Mouse (Mus musculus) neural tube, embryonic 15.5 days (tissue): ENCODE measurements at regions not wholly inside any gene's neighbourhood (a gene's known extent, or its start where the extent isn't known, plus 50 kb on each side); places are given as distances from the start of the nearest gene placed in this dataset.

Experiments used
- ATAC-seq: fragments of 200-750 bp; cut with Nextera tagmentation; 2 replicates; pipeline ENCODE4 v1.8.0; 2017; ENCODE audit warnings: mild to moderate bottlenecking, moderate TSS enrichment, moderate library complexity; ENCODE audit not compliant: low FRiP score
- H3K27ac ChIP-seq: fragments of 300-500 bp; sonication (generic); replicated peaks from 2 replicates; pipeline ENCODE4 v1.5.1; 2015; ENCODE audit warnings: mild to moderate bottlenecking, inconsistent platforms
- H3K27me3 ChIP-seq: fragments of 300-500 bp; sonication (generic); replicated peaks from 2 replicates; pipeline ENCODE4 v1.6.1; 2015; ENCODE audit warnings: inconsistent platforms
- H3K36me3 ChIP-seq: fragments of 300-500 bp; sonication (generic); 2 replicates; pipeline ENCODE4 v1.6.1; 2015; ENCODE audit warnings: inconsistent platforms
- H3K4me1 ChIP-seq: fragments of 300-500 bp; sonication (generic); 2 replicates; pipeline ENCODE4 v1.6.1; 2015; ENCODE audit warnings: inconsistent platforms
- H3K4me2 ChIP-seq: fragments of 300-500 bp; sonication (generic); 2 replicates; pipeline ENCODE4 v1.6.1; 2015; ENCODE audit warnings: inconsistent platforms, mild to moderate bottlenecking, moderate library complexity
- H3K4me3 ChIP-seq: fragments of 300-500 bp; sonication (generic); replicated peaks from 2 replicates; pipeline ENCODE4 v1.5.1; 2015; ENCODE audit warnings: mild to moderate bottlenecking, inconsistent platforms
- H3K9ac ChIP-seq: fragments of 300-500 bp; sonication (generic); replicated peaks from 2 replicates; pipeline ENCODE4 v1.6.1; 2015; ENCODE audit warnings: mild to moderate bottlenecking, inconsistent platforms
- H3K9me3 ChIP-seq: fragments of 300-500 bp; sonication (generic); replicated peaks from 2 replicates; pipeline ENCODE4 v1.6.1; 2016; ENCODE audit warnings: inconsistent platforms
- WGBS: fragments of 180-500 bp; shearing (Covaris S2); methylation state at CpG from one replicate; pipeline ENCODE4 v1.1.7; 2015; ENCODE audit warnings: mixed read lengths; 5-methylcytosine and 5-hydroxymethylcytosine counted together

GRCm38 (mm10) chr15:27358441-27358840 lies 108.0 kb upstream of the Ank start:
- WGBS: 70% methylated on average over 6 of the region's 6 CpGs
- Histone ChIP-seq H3K27me3 (no peaks in the 10 kb centered on the region), H3K9ac (no peak overlapping the region), H3K27ac (no peak overlapping the region), H3K4me1 (no peaks in the 10 kb centered on the region), H3K36me3 (no peaks in the 10 kb centered on the region), H3K4me3 (no peak overlapping the region), H3K4me2 (no peak overlapping the region), H3K9me3 (no peaks in the 10 kb centered on the region)
- no peak for ATAC-seq

DNA sequence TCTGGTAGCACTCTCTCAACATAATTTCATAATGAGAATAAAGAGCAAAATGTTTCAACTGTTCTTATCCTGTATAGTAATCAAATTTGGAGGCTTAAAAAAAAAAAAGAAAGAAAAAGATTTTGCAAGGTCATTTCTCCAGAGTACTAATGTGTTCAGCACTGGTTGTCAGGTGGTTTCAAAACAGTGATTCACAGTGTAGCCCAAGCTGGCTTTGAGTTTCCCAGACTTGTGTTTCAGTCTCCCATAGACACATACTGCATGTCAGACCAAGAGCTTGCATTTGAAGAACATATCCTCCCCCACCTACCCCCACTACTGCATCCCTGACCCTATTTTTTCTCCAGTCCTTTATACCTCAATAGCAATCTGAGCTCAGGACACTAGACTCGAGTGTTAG lies 107.2 kb upstream of the Ank start:
- H3K9ac ChIP-seq: no peak overlapping the region
- H3K4me3 ChIP-seq: no peak overlapping the region
- no peaks in the 10 kb centered on the region for H3K4me1 ChIP-seq
- H3K4me2 ChIP-seq: no peak overlapping the region
- ATAC-seq: no peak
- H3K9me3 ChIP-seq: no peaks in the 10 kb centered on the region
- no peak overlapping the region for H3K27ac ChIP-seq
- H3K36me3 ChIP-seq: no peaks in the 10 kb centered on the region
- WGBS: 65% methylated on average over 1 of the region's 1 CpGs
- H3K27me3 ChIP-seq: no peaks in the 10 kb centered on the region

GRCm38 (mm10) chr15:27374517-27374916 lies 92.0 kb upstream of the Ank start:
- WGBS: 71% methylated on average over 1 of the region's 1 CpGs
- H3K9ac ChIP-seq: no peak overlapping the region
- ATAC-seq: no peak

DNA sequence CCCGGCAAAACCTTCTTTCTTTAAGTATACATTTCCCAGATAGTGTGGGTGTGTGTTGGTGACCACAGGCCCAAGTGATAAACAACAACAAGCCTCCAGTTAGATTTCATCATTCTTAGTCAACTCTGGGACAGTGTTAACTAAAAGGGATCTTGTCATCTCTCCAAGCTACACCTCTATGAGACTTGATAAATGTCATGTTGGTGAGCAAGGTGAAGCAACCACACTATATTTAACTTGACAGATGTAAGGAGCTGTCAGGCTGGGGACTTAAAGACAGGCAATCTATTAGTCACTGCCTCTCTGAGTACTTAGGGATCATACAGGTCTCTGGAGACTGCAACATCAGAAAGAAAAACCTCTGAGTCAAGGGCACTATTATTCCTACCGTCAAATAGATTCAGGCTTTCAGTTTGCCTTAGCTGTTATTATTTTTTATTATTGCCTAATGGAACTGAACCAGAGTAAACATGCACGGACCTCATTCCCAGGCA lies 87.8 kb upstream of the Ank start:
- no peaks in the 10 kb centered on the region for H3K4me1 ChIP-seq
- no peak for ATAC-seq
- WGBS: 79% methylated on average over 3 of the region's 3 CpGs
- no peak overlapping the region for H3K27ac ChIP-seq
- no peaks in the 10 kb centered on the region for H3K9me3 ChIP-seq
- H3K9ac ChIP-seq: no peak overlapping the region
- H3K27me3 ChIP-seq: no peaks in the 10 kb centered on the region
- H3K36me3 ChIP-seq: no peaks in the 10 kb centered on the region
- no peak overlapping the region for H3K4me2 ChIP-seq
- H3K4me3 ChIP-seq: no peak overlapping the region

More at GRCm38 (mm10) chr15:27374517-27374916, 92.0 kb upstream of the Ank start:
- Histone ChIP-seq H3K4me1 (no peaks in the 10 kb centered on the region), H3K4me3 (no peak overlapping the region), H3K9me3 (no peaks in the 10 kb centered on the region), H3K36me3 (no peaks in the 10 kb centered on the region), H3K27ac (no peak overlapping the region), H3K27me3 (no peaks in the 10 kb centered on the region), H3K4me2 (no peak overlapping the region)

DNA sequence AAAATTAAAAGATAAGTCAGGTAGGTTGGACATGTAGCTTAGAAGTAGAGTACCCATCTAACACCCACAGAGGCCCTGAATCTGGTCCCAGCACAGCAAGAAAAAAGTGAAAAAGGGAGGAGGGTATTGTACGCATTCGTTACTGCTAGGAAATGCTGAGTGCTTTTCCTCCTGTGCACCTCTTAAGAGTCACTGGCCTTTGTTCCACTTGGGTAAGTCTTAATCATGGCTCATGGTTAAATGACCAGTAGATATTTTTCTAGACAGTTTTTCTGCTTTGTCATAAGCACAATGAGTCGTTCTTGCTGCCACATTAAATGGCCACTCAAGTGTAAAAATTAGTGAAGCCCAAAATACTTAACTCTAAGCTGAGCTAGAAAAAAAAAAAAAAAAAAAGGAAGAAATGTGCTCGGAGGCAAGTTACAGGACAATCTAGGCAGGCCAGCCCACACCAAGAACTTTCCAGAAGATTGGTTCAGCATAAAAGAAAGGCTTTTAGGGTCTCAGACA lies 86.0 kb upstream of the Ank start:
- Histone ChIP-seq H3K27me3 (no peaks in the 10 kb centered on the region), H3K4me3 (no peak overlapping the region), H3K4me1 (no peaks in the 10 kb centered on the region), H3K4me2 (no peak overlapping the region), H3K27ac (no peak overlapping the region), H3K36me3 (no peaks in the 10 kb centered on the region), H3K9ac (no peak overlapping the region), H3K9me3 (no peaks in the 10 kb centered on the region)
- no peak for ATAC-seq
- WGBS: 57% methylated on average over 4 of the region's 4 CpGs

- no peaks in the 10 kb centered on the region for H3K9me3 ChIP-seq
- no peak overlapping the region for H3K4me2 ChIP-seq
- H3K4me3 ChIP-seq: no peak overlapping the region
- no peak overlapping the region for H3K27ac ChIP-seq
- ATAC-seq: no peak
- H3K36me3 ChIP-seq: no peaks in the 10 kb centered on the region
- WGBS: 82% methylated on average over 2 of the region's 2 CpGs
- no peak overlapping the region for H3K9ac ChIP-seq
- H3K27me3 ChIP-seq: no peaks in the 10 kb centered on the region
- H3K4me1 ChIP-seq: no peaks in the 10 kb centered on the region
These were observed 84.9 kb upstream of the Ank start for GRCm38 (mm10) chr15:27381565-27381964.

DNA sequence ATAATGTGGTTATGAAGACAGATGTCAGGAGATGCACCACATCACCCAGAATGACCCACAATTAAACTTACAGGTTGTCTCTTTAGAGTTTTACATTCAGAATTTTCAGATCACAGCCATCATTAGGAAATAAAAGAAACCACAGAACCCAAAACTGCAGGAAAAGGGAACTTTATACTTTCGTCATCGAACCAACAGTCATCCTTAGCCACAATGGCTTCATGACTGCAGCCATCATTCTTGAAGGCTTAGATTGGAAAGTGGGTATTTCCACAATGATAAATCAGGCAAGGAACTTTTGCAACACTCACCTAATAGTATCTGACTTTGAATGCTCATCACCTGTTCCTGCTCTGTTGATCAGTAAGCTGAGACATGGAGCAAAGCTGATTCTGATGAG lies 75.9 kb upstream of the Ank start:
- ATAC-seq: no peak
- H3K36me3 ChIP-seq: no peaks in the 10 kb centered on the region

DNA sequence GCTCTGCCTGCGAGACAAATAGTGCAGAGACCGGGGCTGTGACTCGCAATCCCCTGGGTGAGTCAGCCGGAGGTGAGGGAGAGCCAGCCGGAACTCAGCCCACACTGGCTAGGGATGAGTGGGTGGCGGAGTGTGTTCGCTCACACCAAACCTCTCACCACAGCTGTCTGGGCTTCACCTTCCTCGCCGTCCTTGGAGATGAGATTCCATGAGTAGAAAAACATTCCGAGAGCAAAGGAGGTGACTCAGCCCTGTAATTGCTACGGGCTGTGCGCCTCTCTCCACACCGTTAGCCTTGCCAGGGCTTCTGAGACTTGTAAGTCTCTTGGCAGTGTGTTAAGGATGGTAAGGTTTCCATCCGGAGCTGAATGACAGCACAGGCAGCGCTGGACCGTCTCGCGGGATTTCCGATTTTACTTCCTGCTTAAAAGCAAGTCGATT lies 60.7 kb upstream of the Ank start:
- Histone ChIP-seq H3K4me3 (no peak overlapping the region), H3K36me3 (no peaks in the 10 kb centered on the region), H3K27me3 (no peaks in the 10 kb centered on the region), H3K9ac (no peak overlapping the region), H3K4me2 (no peak overlapping the region), H3K4me1 (no peaks in the 10 kb centered on the region), H3K27ac (no peak overlapping the region), H3K9me3 (no peaks in the 10 kb centered on the region)
- no peak for ATAC-seq
- 88% methylated on average over 20 of the region's 20 CpGs for WGBS

More for the DNA sequence above, 75.9 kb upstream of the Ank start:
- no peak overlapping the region for H3K9ac ChIP-seq
- WGBS: 96% methylated on average over 2 of the region's 2 CpGs
- H3K4me1 ChIP-seq: no peaks in the 10 kb centered on the region
- H3K4me2 ChIP-seq: no peak overlapping the region
- H3K27ac ChIP-seq: no peak overlapping the region
- H3K27me3 ChIP-seq: no peaks in the 10 kb centered on the region
- no peak overlapping the region for H3K4me3 ChIP-seq
- no peaks in the 10 kb centered on the region for H3K9me3 ChIP-seq

GRCm38 (mm10) chr15:27409856-27410255 lies 56.6 kb upstream of the Ank start:
- Histone ChIP-seq H3K36me3 (no peaks in the 10 kb centered on the region), H3K9me3 (no peaks in the 10 kb centered on the region), H3K4me2 (no peak overlapping the region), H3K9ac (no peak overlapping the region), H3K27me3 (no peaks in the 10 kb centered on the region), H3K4me1 (peaks cover 7% of the 10 kb centered on the region; the same call in 1 of the 2 replicates), H3K4me3 (no peak overlapping the region), H3K27ac (no peak overlapping the region)
- ATAC-seq: no peak
- 90% methylated on average over 8 of the region's 8 CpGs for WGBS

DNA sequence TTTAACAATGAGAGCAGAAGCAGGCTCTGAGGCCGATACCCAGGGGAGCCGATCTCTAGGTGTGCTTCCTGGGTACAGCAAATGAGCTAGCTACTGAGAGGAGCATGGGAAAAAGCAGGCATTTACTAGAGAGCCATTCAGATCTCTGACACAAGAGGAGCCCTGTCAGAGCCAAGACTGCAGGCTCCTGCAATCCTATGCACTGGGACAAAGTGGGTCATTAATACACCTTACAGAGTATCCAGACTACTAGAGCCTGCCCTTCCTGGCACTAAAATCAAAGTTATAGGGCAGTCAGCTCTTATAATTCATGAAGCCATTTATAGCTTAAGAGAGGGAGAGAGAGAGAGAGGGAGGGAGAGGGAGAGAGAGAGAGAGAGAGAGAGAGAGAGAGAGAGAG lies 54.2 kb upstream of the Ank start:
- no peak overlapping the region for H3K4me3 ChIP-seq
- no peaks in the 10 kb centered on the region for H3K9me3 ChIP-seq
- 0 out of 2 replicates have a peak overlapping the region, but pooled peaks have one; percentile 37 for H3K27ac ChIP-seq
- no peaks in the 10 kb centered on the region for H3K27me3 ChIP-seq
- H3K36me3 ChIP-seq: no peaks in the 10 kb centered on the region
- WGBS: 67% methylated on average over 2 of the region's 2 CpGs
- H3K4me2 ChIP-seq: no peak overlapping the region
- H3K9ac ChIP-seq: no peak overlapping the region
- H3K4me1 ChIP-seq: peaks cover 7% of the 10 kb centered on the region; the same call in 1 of the 2 replicates
- no peak for ATAC-seq

GRCm38 (mm10) chr15:27412761-27413160 lies 53.7 kb upstream of the Ank start:
- Histone ChIP-seq H3K27me3 (no peaks in the 10 kb centered on the region), H3K27ac (no peak overlapping the region), H3K4me3 (no peak overlapping the region), H3K9me3 (no peaks in the 10 kb centered on the region), H3K36me3 (no peaks in the 10 kb centered on the region), H3K4me1 (peaks cover 7% of the 10 kb centered on the region; the same call in 1 of the 2 replicates), H3K9ac (no peak overlapping the region), H3K4me2 (no peak overlapping the region)
- no peak for ATAC-seq
- WGBS: 71% methylated on average over 1 of the region's 1 CpGs

GRCm38 (mm10) chr15:27413486-27413885 lies 53.0 kb upstream of the Ank start:
- no peak overlapping the region for H3K9ac ChIP-seq
- 90% methylated on average over 7 of the region's 7 CpGs for whole genome bisulfite sequencing
- ATAC-seq: no peak

More at GRCm38 (mm10) chr15:27413486-27413885, 53.0 kb upstream of the Ank start:
- H3K4me2 ChIP-seq: no peak overlapping the region
- no peak overlapping the region for H3K27ac ChIP-seq
- no peaks in the 10 kb centered on the region for H3K36me3 ChIP-seq
- peaks cover 7% of the 10 kb centered on the region; the same call in 1 of the 2 replicates for H3K4me1 ChIP-seq
- H3K4me3 ChIP-seq: no peak overlapping the region
- H3K27me3 ChIP-seq: no peaks in the 10 kb centered on the region
- no peaks in the 10 kb centered on the region for H3K9me3 ChIP-seq
